Mouse (Mus musculus): ENCODE data around the gene Gm20388. TPM values are rescaled to one million over a fixed set of nuclear protein-coding genes. Genes with fewer than 3 reads are reported as not detected.

Gm20388 gene
- polyA plus RNA-seq, 1 experiment from 2014 or later: 7.4 TPM

DNA sequence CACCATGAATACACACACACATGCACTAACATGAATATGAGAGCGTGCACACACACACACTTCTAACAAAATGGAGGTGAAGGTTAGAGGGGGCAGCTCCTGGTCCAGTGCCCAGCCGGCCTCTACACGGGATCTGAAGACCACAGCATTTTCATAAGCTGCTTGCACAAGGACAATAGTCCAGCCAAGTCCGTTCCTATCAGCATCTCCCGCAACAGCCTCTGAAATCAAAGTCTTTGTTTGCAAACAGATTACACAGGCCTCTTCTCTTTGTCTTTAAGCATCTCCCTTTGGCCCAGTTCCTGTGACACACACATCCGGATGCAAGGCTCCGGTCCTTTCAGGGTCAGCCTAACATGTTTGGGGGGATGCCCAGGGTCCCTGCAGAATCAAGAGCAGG lies 1958.3 kb downstream of the Gm20388 start:
- no peaks in the 10 kb centered on the region for H3K36me3 ChIP-seq (ENCODE audit: control insufficient read depth, insufficient read depth, low read length)
- WGBS: 77% methylated on average over 7 of the region's 7 CpGs

DNA sequence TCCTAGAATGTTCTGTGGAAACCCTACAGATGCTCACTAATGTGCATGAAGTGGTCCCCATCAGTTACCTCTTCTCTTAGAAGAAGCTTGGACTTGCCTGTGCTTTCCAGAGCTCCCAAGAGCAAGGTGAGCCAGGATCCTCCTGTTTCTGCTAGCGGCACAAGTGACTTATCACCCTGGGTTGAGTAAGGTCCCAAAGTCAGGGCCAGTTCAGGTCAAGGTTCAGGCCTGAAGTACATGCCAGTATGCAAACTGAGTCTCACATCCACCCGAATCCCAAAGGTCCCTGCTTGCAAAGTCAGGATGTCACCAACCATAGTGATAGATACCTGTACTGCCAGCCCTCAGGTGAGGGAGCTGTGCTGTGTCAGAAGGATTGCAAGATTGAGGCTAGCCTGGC lies 1959.5 kb downstream of the Gm20388 start:
- no peak for ATAC-seq (ENCODE audit: insufficient read depth, low FRiP score)
- peaks cover 17% of the 10 kb centered on the region for H3K4me1 ChIP-seq (ENCODE audit: control insufficient read depth, insufficient read depth, low read length)
- 87% methylated on average over 2 of the region's 2 CpGs for WGBS
- no peak overlapping the region for H3K9ac ChIP-seq (ENCODE audit: low read length)
- no peaks in the 10 kb centered on the region for H3K27me3 ChIP-seq (ENCODE audit: control insufficient read depth, insufficient read depth, low read length)
- H3K27ac ChIP-seq (ENCODE audit: low read length): no peak overlapping the region
- no peak overlapping the region for H3K4me2 ChIP-seq (ENCODE audit: low read depth, low read length)
- no peaks in the 10 kb centered on the region for H3K9me3 ChIP-seq (replicated peaks; ENCODE audit: control insufficient read depth, low read length)
- no peaks in the 10 kb centered on the region for H3K36me3 ChIP-seq (ENCODE audit: control insufficient read depth, insufficient read depth, low read length)
- H3K4me3 ChIP-seq (replicated peaks; ENCODE audit: low read length): no peak overlapping the region

More for the DNA sequence above, 1958.3 kb downstream of the Gm20388 start:
- no peak overlapping the region for H3K4me3 ChIP-seq (replicated peaks; ENCODE audit: low read length)
- no peaks in the 10 kb centered on the region for H3K9me3 ChIP-seq (replicated peaks; ENCODE audit: control insufficient read depth, low read length)
- H3K9ac ChIP-seq (ENCODE audit: low read length): no peak overlapping the region
- ATAC-seq (ENCODE audit: insufficient read depth, low FRiP score): no peak
- H3K4me1 ChIP-seq (ENCODE audit: control insufficient read depth, insufficient read depth, low read length): peaks cover 9% of the 10 kb centered on the region
- no peak overlapping the region for H3K27ac ChIP-seq (ENCODE audit: low read length)
- H3K27me3 ChIP-seq (ENCODE audit: control insufficient read depth, insufficient read depth, low read length): no peaks in the 10 kb centered on the region
- H3K4me2 ChIP-seq (ENCODE audit: low read depth, low read length): no peak overlapping the region

DNA sequence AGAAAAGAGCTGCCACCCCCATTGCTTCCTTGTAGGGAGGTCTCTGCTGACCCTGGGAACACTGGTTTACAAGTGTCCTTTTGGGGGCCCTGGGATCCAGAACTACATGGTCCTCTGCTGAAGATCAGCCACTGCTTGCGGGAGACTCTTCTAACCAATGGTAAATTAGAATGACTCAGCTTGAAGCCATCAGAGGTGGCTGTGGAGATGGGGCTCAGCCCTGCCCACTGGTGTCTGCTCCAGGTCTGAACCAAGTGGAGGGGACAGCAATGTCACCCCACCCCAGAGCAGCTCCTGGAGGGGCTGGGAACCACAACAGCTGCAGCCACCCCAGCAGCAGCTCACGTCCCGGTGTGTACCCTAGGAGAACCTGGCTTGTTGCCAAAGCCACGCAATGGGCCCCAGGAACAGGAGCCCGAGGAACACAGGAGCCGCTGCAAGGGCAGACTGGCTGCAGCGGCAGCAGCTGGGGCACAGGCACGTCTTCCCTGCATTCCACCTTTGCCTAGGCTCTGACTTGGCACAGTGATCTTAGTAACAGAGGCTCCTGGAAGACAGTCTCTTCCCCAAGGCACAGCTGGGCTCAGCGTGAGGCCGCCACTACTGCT lies 1961.3 kb downstream of the Gm20388 start:
- WGBS: 16% methylated on average over 10 of the region's 10 CpGs
- peak overlapping the region; percentile 41; the same call in 1 of the 2 replicates for H3K9ac ChIP-seq (ENCODE audit: low read length)

DNA sequence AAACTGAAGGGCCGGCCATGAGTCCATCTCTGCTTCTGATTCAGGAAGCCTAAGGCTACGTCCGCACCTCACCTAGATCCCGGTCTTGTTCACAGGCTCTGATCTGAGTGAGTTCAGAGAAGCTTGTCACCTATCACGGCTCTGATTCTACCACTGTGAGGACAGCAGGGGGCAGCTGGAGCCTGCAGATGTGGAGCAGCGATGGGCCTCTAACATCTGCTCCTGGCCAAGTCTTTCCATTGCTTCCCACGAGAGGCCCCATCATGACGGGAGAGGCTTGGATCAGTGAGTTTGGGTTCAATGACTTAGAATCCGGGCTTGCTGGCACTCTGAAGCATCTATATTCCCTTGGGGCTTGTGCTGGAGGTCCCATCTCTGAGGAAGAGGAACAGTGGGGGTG lies 1963.4 kb downstream of the Gm20388 start:
- peak; percentile 68; the same call in 1 of the 2 replicates for ATAC-seq (ENCODE audit: insufficient read depth, low FRiP score)
- H3K36me3 ChIP-seq (ENCODE audit: control insufficient read depth, insufficient read depth, low read length): no peaks in the 10 kb centered on the region
- 42% methylated on average over 9 of the region's 9 CpGs for WGBS
- H3K27ac ChIP-seq (ENCODE audit: low read length): peak overlapping the region; percentile 68
- H3K9me3 ChIP-seq (replicated peaks; ENCODE audit: control insufficient read depth, low read length): no peaks in the 10 kb centered on the region
- H3K4me3 ChIP-seq (replicated peaks; ENCODE audit: low read length): no peak overlapping the region
- no peaks in the 10 kb centered on the region for H3K27me3 ChIP-seq (ENCODE audit: control insufficient read depth, insufficient read depth, low read length)
- H3K4me2 ChIP-seq (ENCODE audit: low read depth, low read length): no peak overlapping the region
- H3K4me1 ChIP-seq (ENCODE audit: control insufficient read depth, insufficient read depth, low read length): peaks cover 21% of the 10 kb centered on the region
- H3K9ac ChIP-seq (ENCODE audit: low read length): no peak overlapping the region; the same call in 1 of the 2 replicates

More for the DNA sequence above, 1961.3 kb downstream of the Gm20388 start:
- Histone ChIP-seq H3K4me1 (ENCODE audit: control insufficient read depth, insufficient read depth, low read length) (peaks cover 17% of the 10 kb centered on the region), H3K27ac (ENCODE audit: low read length) (peak overlapping the region; percentile 79), H3K4me3 (replicated peaks; ENCODE audit: low read length) (no peak overlapping the region), H3K27me3 (ENCODE audit: control insufficient read depth, insufficient read depth, low read length) (no peaks in the 10 kb centered on the region), H3K36me3 (ENCODE audit: control insufficient read depth, insufficient read depth, low read length) (no peaks in the 10 kb centered on the region), H3K9me3 (replicated peaks; ENCODE audit: control insufficient read depth, low read length) (no peaks in the 10 kb centered on the region), H3K4me2 (ENCODE audit: low read depth, low read length) (0 out of 2 replicates have a peak overlapping the region, but pooled peaks have one; percentile 10)
- ATAC-seq (ENCODE audit: insufficient read depth, low FRiP score): peak; percentile 61

DNA sequence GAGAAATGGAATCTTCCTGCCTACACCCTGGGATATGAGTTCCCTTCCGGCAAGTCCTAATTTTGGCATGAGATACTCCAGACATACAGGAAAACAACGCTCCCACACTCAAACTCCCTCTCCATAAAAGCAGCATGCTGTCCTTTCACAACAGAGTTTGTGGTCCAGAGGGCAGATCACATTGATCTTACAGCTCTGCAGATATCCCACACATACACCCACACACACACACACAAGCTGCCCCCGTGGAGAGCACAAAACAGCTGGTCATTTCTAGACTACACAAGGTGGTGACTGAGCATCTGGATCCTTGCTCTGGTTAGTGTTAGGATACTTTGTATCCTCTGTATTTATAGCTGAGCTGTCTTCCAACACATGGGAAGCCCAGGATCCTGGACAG lies 1964.4 kb downstream of the Gm20388 start:
- H3K9ac ChIP-seq (ENCODE audit: low read length): no peak overlapping the region
- no peaks in the 10 kb centered on the region for H3K27me3 ChIP-seq (ENCODE audit: control insufficient read depth, insufficient read depth, low read length)
- no peaks in the 10 kb centered on the region for H3K9me3 ChIP-seq (replicated peaks; ENCODE audit: control insufficient read depth, low read length)
- no peaks in the 10 kb centered on the region for H3K36me3 ChIP-seq (ENCODE audit: control insufficient read depth, insufficient read depth, low read length)
- WGBS: 35% methylated on average over 3 of the region's 3 CpGs
- H3K27ac ChIP-seq (ENCODE audit: low read length): peak overlapping the region; percentile 68
- ATAC-seq (ENCODE audit: insufficient read depth, low FRiP score): no peak
- no peak overlapping the region for H3K4me3 ChIP-seq (replicated peaks; ENCODE audit: low read length)
- peaks cover 21% of the 10 kb centered on the region for H3K4me1 ChIP-seq (ENCODE audit: control insufficient read depth, insufficient read depth, low read length)
- H3K4me2 ChIP-seq (ENCODE audit: low read depth, low read length): no peak overlapping the region

DNA sequence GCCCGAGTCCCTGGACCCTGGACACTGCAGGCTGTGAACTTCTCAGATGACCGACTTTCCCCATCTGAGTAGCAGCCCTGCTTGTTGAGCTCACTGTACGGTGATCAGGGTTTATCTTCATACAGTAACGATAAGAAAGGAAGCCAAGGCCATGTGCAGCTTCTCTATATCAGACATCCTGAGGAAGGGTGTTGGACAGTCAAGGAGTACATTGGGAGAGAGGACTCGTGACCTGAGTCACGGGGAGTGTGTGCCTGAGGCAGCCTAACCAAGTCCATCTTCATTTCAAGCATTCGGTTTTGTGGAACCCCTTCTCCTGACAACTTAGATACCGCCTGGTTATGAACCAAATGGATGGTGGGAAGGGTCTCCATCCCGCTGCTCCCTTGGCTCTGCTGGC lies 1964.9 kb downstream of the Gm20388 start:
- ATAC-seq (ENCODE audit: insufficient read depth, low FRiP score): no peak
- WGBS: 78% methylated on average over 9 of the region's 9 CpGs
- Histone ChIP-seq H3K4me1 (ENCODE audit: control insufficient read depth, insufficient read depth, low read length) (peaks cover 21% of the 10 kb centered on the region), H3K9me3 (replicated peaks; ENCODE audit: control insufficient read depth, low read length) (no peaks in the 10 kb centered on the region), H3K4me2 (ENCODE audit: low read depth, low read length) (no peak overlapping the region), H3K27ac (ENCODE audit: low read length) (peak overlapping the region; percentile 68), H3K27me3 (ENCODE audit: control insufficient read depth, insufficient read depth, low read length) (no peaks in the 10 kb centered on the region), H3K4me3 (replicated peaks; ENCODE audit: low read length) (no peak overlapping the region), H3K9ac (ENCODE audit: low read length) (no peak overlapping the region), H3K36me3 (ENCODE audit: control insufficient read depth, insufficient read depth, low read length) (no peaks in the 10 kb centered on the region)

DNA sequence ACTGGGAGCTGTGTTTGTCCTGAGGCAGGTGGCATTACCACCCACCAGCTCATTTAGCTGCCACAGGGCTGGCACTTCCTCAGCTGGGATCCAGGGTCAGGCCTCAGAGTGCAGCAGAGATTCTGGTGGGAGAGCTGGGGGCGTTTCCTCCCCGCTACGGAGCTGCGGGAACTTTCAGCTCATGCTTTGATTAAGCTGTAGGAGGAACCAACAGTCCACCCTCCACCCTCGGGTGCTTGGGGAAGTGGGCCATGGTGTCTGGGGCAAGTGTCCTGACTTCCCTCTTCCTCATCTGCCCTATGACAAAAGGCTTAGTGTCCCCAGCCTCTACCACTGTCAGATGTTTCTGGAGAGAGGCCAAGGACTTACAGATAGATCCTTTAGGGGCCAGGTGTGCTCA lies 1966.6 kb downstream of the Gm20388 start:
- Histone ChIP-seq H3K27me3 (ENCODE audit: control insufficient read depth, insufficient read depth, low read length) (no peaks in the 10 kb centered on the region), H3K36me3 (ENCODE audit: control insufficient read depth, insufficient read depth, low read length) (no peaks in the 10 kb centered on the region), H3K9me3 (replicated peaks; ENCODE audit: control insufficient read depth, low read length) (no peaks in the 10 kb centered on the region), H3K9ac (ENCODE audit: low read length) (no peak overlapping the region), H3K27ac (ENCODE audit: low read length) (no peak overlapping the region), H3K4me3 (replicated peaks; ENCODE audit: low read length) (no peak overlapping the region), H3K4me1 (ENCODE audit: control insufficient read depth, insufficient read depth, low read length) (peaks cover 20% of the 10 kb centered on the region), H3K4me2 (ENCODE audit: low read depth, low read length) (no peak overlapping the region)
- WGBS: 50% methylated on average over 5 of the region's 5 CpGs
- no peak for ATAC-seq (ENCODE audit: insufficient read depth, low FRiP score)

DNA sequence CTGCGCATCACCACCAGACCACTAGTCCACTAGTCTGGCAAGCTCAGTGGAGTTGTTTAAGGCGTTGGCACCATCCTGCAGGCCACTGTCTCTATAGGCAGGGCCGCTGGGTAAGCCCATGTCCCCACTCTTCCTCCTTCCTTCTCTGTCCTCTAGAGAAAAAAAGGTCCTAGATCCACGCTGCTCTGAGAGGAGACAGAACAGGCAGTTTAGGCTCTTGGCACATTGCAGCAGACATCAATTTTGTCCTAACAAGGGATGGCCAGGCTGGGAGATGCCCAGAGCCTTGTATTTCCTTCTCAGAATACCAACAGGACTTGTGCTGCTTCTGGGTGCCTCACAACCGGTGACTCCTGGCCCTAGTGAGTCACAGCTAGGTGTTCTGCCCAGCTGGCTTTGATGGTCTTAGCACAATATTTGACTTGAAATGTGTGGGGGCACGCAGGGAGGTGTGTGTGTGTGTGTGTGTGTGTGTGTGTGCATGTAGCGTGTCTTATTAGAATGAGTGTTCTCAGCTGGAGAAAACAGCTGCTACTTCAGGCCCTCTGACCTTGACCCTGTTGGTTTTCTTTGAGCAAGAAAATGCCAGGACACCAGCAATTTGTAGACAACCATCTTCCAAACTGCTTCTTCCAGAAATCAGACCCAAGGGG lies 1967.3 kb downstream of the Gm20388 start:
- Histone ChIP-seq H3K9ac (ENCODE audit: low read length) (no peak overlapping the region), H3K4me1 (ENCODE audit: control insufficient read depth, insufficient read depth, low read length) (peaks cover 16% of the 10 kb centered on the region), H3K4me2 (ENCODE audit: low read depth, low read length) (no peak overlapping the region), H3K36me3 (ENCODE audit: control insufficient read depth, insufficient read depth, low read length) (no peaks in the 10 kb centered on the region), H3K4me3 (replicated peaks; ENCODE audit: low read length) (no peak overlapping the region), H3K27ac (ENCODE audit: low read length) (no peak overlapping the region; the same call in 1 of the 2 replicates), H3K27me3 (ENCODE audit: control insufficient read depth, insufficient read depth, low read length) (no peaks in the 10 kb centered on the region), H3K9me3 (replicated peaks; ENCODE audit: control insufficient read depth, low read length) (no peaks in the 10 kb centered on the region)
- WGBS: 77% methylated on average over 7 of the region's 7 CpGs
- no peak for ATAC-seq (ENCODE audit: insufficient read depth, low FRiP score)

DNA sequence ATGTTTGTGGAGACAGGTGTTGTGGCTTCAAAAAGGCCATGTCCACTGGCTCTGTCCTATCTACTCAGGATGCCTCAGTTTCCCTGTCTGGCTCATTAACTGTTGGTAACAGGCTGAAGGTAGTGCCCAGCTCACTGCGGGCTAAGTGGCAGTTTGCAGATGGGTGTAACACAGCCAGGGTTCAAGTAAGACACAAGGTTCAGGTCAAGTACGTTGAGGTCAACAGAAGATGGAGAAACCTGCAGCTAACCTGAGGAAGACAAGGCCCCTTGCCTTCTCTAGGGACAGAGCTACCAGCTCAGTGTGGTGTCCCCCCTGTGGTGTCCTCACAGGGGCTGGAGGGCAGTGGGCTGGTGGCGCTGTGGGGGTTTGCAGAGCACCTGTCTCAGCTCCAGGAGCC lies 1969.1 kb downstream of the Gm20388 start:
- no peak overlapping the region for H3K27ac ChIP-seq (ENCODE audit: low read length)
- WGBS: 90% methylated on average over 3 of the region's 3 CpGs

More for the DNA sequence above, 1969.1 kb downstream of the Gm20388 start:
- Histone ChIP-seq H3K4me3 (replicated peaks; ENCODE audit: low read length) (no peak overlapping the region), H3K9ac (ENCODE audit: low read length) (no peak overlapping the region), H3K27me3 (ENCODE audit: control insufficient read depth, insufficient read depth, low read length) (no peaks in the 10 kb centered on the region), H3K4me1 (ENCODE audit: control insufficient read depth, insufficient read depth, low read length) (peaks cover 9% of the 10 kb centered on the region), H3K4me2 (ENCODE audit: low read depth, low read length) (no peak overlapping the region), H3K36me3 (ENCODE audit: control insufficient read depth, insufficient read depth, low read length) (peaks cover 5% of the 10 kb centered on the region; the same call in 1 of the 2 replicates), H3K9me3 (replicated peaks; ENCODE audit: control insufficient read depth, low read length) (no peaks in the 10 kb centered on the region)
- ATAC-seq (ENCODE audit: insufficient read depth, low FRiP score): no peak
